Mouse (Mus musculus): ENCODE data around the gene Rab3d. TPM values are rescaled to one million over a fixed set of nuclear protein-coding genes. Genes with fewer than 3 reads are reported as not detected.
A peak's percentile ranks its signal among the peaks of the same experiment; 100 is the strongest.

The Rab3d gene
- polyA plus RNA-seq (2021): 22.1 TPM

- CTCF ChIA-PET: no interaction called here
- DNase-seq (ENCODE audit: low read depth, low spot score) (peak; percentile 39), ATAC-seq (peak; percentile 82)
- H3K27me3 ChIP-seq: no peaks in the 10 kb centered on the region
- TF ChIP-seq CTCF (IDR thresholded peaks at IDR 0.05): no peak
- POLR2A ChIA-PET: no interaction called here
- in situ Hi-C loops (cut with MboI; ENCODE audit: low pct_unique_long_range_greater_than_20kb): no loop called here
These were observed at the start of gene Rab3d for GRCm38 (mm10) chr9:21918035-21918592. TSS of gene Rab3d (minus strand) at chr9:21918192.

GRCm38 (mm10) chr9:21963417-21963816 is 45.4 kb upstream of the Rab3d start, which contains the start of gene Epor:
TSS of gene Epor (minus strand) at chr9:21963506.
- no peak for TF ChIP-seq CTCF (IDR thresholded peaks at IDR 0.05)
- in situ Hi-C loops (cut with MboI; ENCODE audit: low pct_unique_long_range_greater_than_20kb): no loop called here
- no peaks in the 10 kb centered on the region for H3K27me3 ChIP-seq
- ChIA-PET POLR2A (interaction anchor here (0.5 kb wide), 1 partner anchor 18 kb away, joined by 3 read pairs; no protein-coding TSS in a partner anchor), CTCF (interaction anchor here (0.9 to 1.5 kb wide), 2 partner anchors 11 to 25 kb away, joined by 5 read pairs; partner anchors contain the start of gene Rgl3)
- no peak for DNase-seq (ENCODE audit: low read depth, low spot score)
- ATAC-seq: no peak

- no peaks in the 10 kb centered on the region for H3K27me3 ChIP-seq
- DNase-seq (ENCODE audit: low read depth, low spot score) (no peak), ATAC-seq (no peak)
- ChIA-PET POLR2A (no interaction called here), CTCF (no interaction called here)
- no peak for TF ChIP-seq CTCF (IDR thresholded peaks at IDR 0.05)
- in situ Hi-C loops (cut with MboI; ENCODE audit: low pct_unique_long_range_greater_than_20kb): no loop called here
These were observed 44.5 kb upstream of the Rab3d start for GRCm38 (mm10) chr9:21962416-21963059.

- POLR2A ChIA-PET: no interaction called here
- no peak for DNase-seq (ENCODE audit: low read depth, low spot score)
- no peaks in the 10 kb centered on the region for H3K27me3 ChIP-seq
- CTCF ChIA-PET: no interaction called here
- no peak for ATAC-seq
- TF ChIP-seq CTCF (IDR thresholded peaks at IDR 0.05): no peak
- in situ Hi-C loops (cut with MboI; ENCODE audit: low pct_unique_long_range_greater_than_20kb): no loop called here
These were observed 44.0 kb upstream of the Rab3d start for GRCm38 (mm10) chr9:21962010-21962409.

GRCm38 (mm10) chr9:21961366-21961980 is 43.5 kb upstream of the Rab3d start:
- no peak for TF ChIP-seq CTCF (IDR thresholded peaks at IDR 0.05)
- no peak for ATAC-seq
- DNase-seq (ENCODE audit: low read depth, low spot score): no peak
- H3K27me3 ChIP-seq: no peaks in the 10 kb centered on the region
- in situ Hi-C loops (cut with MboI; ENCODE audit: low pct_unique_long_range_greater_than_20kb): no loop called here
- CTCF ChIA-PET: no interaction called here
- POLR2A ChIA-PET: no interaction called here

- ChIA-PET CTCF (no interaction called here), POLR2A (no interaction called here)
- no peak for TF ChIP-seq CTCF (IDR thresholded peaks at IDR 0.05)
- in situ Hi-C loops (cut with MboI; ENCODE audit: low pct_unique_long_range_greater_than_20kb): no loop called here
- ATAC-seq (no peak), DNase-seq (ENCODE audit: low read depth, low spot score) (no peak)
- no peaks in the 10 kb centered on the region for H3K27me3 ChIP-seq
These were observed 42.7 kb upstream of the Rab3d start for GRCm38 (mm10) chr9:21960558-21961208.

- in situ Hi-C loops (cut with MboI; ENCODE audit: low pct_unique_long_range_greater_than_20kb): no loop called here
These were observed 42.1 kb upstream of the Rab3d start for GRCm38 (mm10) chr9:21960135-21960534.

GRCm38 (mm10) chr9:21959244-21959643 is 41.3 kb upstream of the Rab3d start:
- DNase-seq (ENCODE audit: low read depth, low spot score): no peak
- TF ChIP-seq CTCF (IDR thresholded peaks at IDR 0.05): no peak
- in situ Hi-C loops (cut with MboI; ENCODE audit: low pct_unique_long_range_greater_than_20kb): no loop called here
- no peak for ATAC-seq
- POLR2A ChIA-PET: no interaction called here
- CTCF ChIA-PET: no interaction called here
- H3K27me3 ChIP-seq: no peaks in the 10 kb centered on the region

More at GRCm38 (mm10) chr9:21960135-21960534, 42.1 kb upstream of the Rab3d start:
- no peak for DNase-seq (ENCODE audit: low read depth, low spot score)
- no peaks in the 10 kb centered on the region for H3K27me3 ChIP-seq
- ChIA-PET CTCF (no interaction called here), POLR2A (no interaction called here)
- ATAC-seq: peak; percentile 22
- no peak for TF ChIP-seq CTCF (IDR thresholded peaks at IDR 0.05)

GRCm38 (mm10) chr9:21958372-21958771 is 40.4 kb upstream of the Rab3d start:
- DNase-seq (ENCODE audit: low read depth, low spot score) (no peak), ATAC-seq (no peak)
- TF ChIP-seq CTCF (IDR thresholded peaks at IDR 0.05): no peak
- H3K27me3 ChIP-seq: no peaks in the 10 kb centered on the region
- CTCF ChIA-PET: no interaction called here
- in situ Hi-C loops (cut with MboI; ENCODE audit: low pct_unique_long_range_greater_than_20kb): no loop called here
- POLR2A ChIA-PET: interaction anchor here (0.5 kb wide), 1 partner anchor 83 kb away, joined by 3 read pairs; no protein-coding TSS in a partner anchor

- DNase-seq (ENCODE audit: low read depth, low spot score) (peak; percentile 89), ATAC-seq (peak; percentile 93)
- H3K27me3 ChIP-seq: no peaks in the 10 kb centered on the region
- in situ Hi-C loops (cut with MboI; ENCODE audit: low pct_unique_long_range_greater_than_20kb): no loop called here
- ChIA-PET CTCF (interaction anchor here (1.0 to 1.4 kb wide), 2 partner anchors 42 to 46 kb away, joined by 3 to 4 read pairs; partner anchors contain the start of gene Ccdc151), POLR2A (interaction anchor here (1.5 kb wide), 1 partner anchor 30 kb away, joined by 3 read pairs; no protein-coding TSS in a partner anchor)
- TF ChIP-seq CTCF (IDR thresholded peaks at IDR 0.05): no peak
These were observed 37.7 kb upstream of the Rab3d start, which contains the start of gene Swsap1 for GRCm38 (mm10) chr9:21955570-21956281. TSS of gene Swsap1 (plus strand) at chr9:21955755.
